Comparison of ENCODE assay signal across 22 mouse cellular contexts in genomic region chr8:125379939-125380338, GRCm38 (mm10).
A peak's percentile ranks its signal among the peaks of the same experiment; 100 is the strongest.
DNase-seq lines count a peak whose midpoint lies in the region; ATAC-seq and TF ChIP-seq lines count a peak whose summit lies in the region.
"Had no signal": no experiment of that assay in that cellular context is flagged by ENCODE, and none has a peak within 500 bp of the region (broad histone marks: within the 10 kb centered on the region; RNA-seq: fewer than 3 reads in every experiment).

No protein-coding gene starts in this region.

- no peak overlapping the region for H3K9ac ChIP-seq in kidney, postnatal 0 days (ENCODE audit: low read depth, low read length)
- no peak overlapping the region for H3K9ac ChIP-seq in intestine, postnatal 0 days (ENCODE audit: low read depth, low read length)
- no peak overlapping the region for H3K9ac ChIP-seq in intestine, embryonic 16.5 days (ENCODE audit: low read depth, low read length)
- H3K9ac ChIP-seq: embryonic facial prominence, embryonic 12.5 days; hindbrain, embryonic 14.5 days; intestine, embryonic 15.5 days; liver, embryonic 15.5 days had no signal

- no peak overlapping the region for H3K27ac ChIP-seq in kidney, postnatal 0 days
- no peak overlapping the region for H3K27ac ChIP-seq in testis, adult 2 months (ENCODE audit: control insufficient read depth, insufficient read depth, low read depth, low read length)
- H3K27ac ChIP-seq in bone marrow macrophage, adult 2 months (ENCODE audit: insufficient read depth, low read depth, low read length) = no peak overlapping the region
- H3K27ac ChIP-seq in intestine, postnatal 0 days (ENCODE audit: low read depth, low read length) = no peak overlapping the region
- no peak overlapping the region for H3K27ac ChIP-seq in intestine, embryonic 16.5 days (ENCODE audit: low read length)
- H3K27ac ChIP-seq: embryonic facial prominence, embryonic 12.5 days; hindbrain, embryonic 14.5 days; intestine, embryonic 15.5 days; liver, embryonic 15.5 days; macrophage had no signal

- H3K36me3 ChIP-seq in kidney, postnatal 0 days (ENCODE audit: insufficient read depth, low read length) = no peaks in the 10 kb centered on the region
- no peaks in the 10 kb centered on the region for H3K36me3 ChIP-seq in testis, adult 2 months (ENCODE audit: control insufficient read depth, insufficient read depth, low read length)
- no peaks in the 10 kb centered on the region for H3K36me3 ChIP-seq in intestine, postnatal 0 days (ENCODE audit: control insufficient read depth, insufficient read depth)
- H3K36me3 ChIP-seq in intestine, embryonic 16.5 days (ENCODE audit: control insufficient read depth, insufficient read depth, low read length) = no peaks in the 10 kb centered on the region
- H3K36me3 ChIP-seq: embryonic facial prominence, embryonic 12.5 days; intestine, embryonic 15.5 days; liver, embryonic 15.5 days had no signal

- H3K27me3 ChIP-seq in kidney, postnatal 0 days (ENCODE audit: insufficient read depth, low read length) = no peaks in the 10 kb centered on the region
- H3K27me3 ChIP-seq in testis, adult 2 months (ENCODE audit: control insufficient read depth, insufficient read depth, low read length) = no peaks in the 10 kb centered on the region
- H3K27me3 ChIP-seq in intestine, postnatal 0 days (replicated peaks; ENCODE audit: control insufficient read depth, insufficient read depth, low read length) = no peaks in the 10 kb centered on the region
- no peaks in the 10 kb centered on the region for H3K27me3 ChIP-seq in intestine, embryonic 16.5 days (replicated peaks; ENCODE audit: control insufficient read depth, insufficient read depth, low read length)
- H3K27me3 ChIP-seq: CH12.LX; embryonic facial prominence, embryonic 12.5 days; intestine, embryonic 15.5 days; liver, embryonic 15.5 days had no signal

- no peak overlapping the region for H3K4me3 ChIP-seq in kidney, postnatal 0 days (replicated peaks; ENCODE audit: low read depth, low read length)
- H3K4me3 ChIP-seq in testis, adult 2 months (ENCODE audit: control insufficient read depth, low read depth, low read length) = no peak overlapping the region
- no peak overlapping the region for H3K4me3 ChIP-seq in bone marrow macrophage, adult 2 months (ENCODE audit: insufficient read depth, low read length)
- H3K4me3 ChIP-seq in intestine, postnatal 0 days (ENCODE audit: low read depth, low read length) = no peak overlapping the region
- H3K4me3 ChIP-seq in intestine, embryonic 16.5 days (ENCODE audit: low read length) = no peak overlapping the region
- H3K4me3 ChIP-seq: embryonic facial prominence, embryonic 12.5 days; intestine, embryonic 15.5 days; liver, embryonic 15.5 days had no signal

- 55% methylated on average over 7 of the region's 7 CpGs for WGBS in kidney, postnatal 0 days
- 60% methylated on average over 7 of the region's 7 CpGs for WGBS in intestine, postnatal 0 days
- WGBS in intestine, embryonic 16.5 days = 55% methylated on average over 7 of the region's 7 CpGs

- no peaks in the 10 kb centered on the region for H3K9me3 ChIP-seq in kidney, postnatal 0 days (replicated peaks; ENCODE audit: low read length)
- H3K9me3 ChIP-seq in intestine, postnatal 0 days (ENCODE audit: control insufficient read depth) = no peaks in the 10 kb centered on the region
- H3K9me3 ChIP-seq in intestine, embryonic 16.5 days (ENCODE audit: control insufficient read depth, low read length) = no peaks in the 10 kb centered on the region
- H3K9me3 ChIP-seq: embryonic facial prominence, embryonic 12.5 days; intestine, embryonic 15.5 days; liver, embryonic 15.5 days had no signal

- no peak for ATAC-seq in kidney, postnatal 0 days (replicated peaks; ENCODE audit: low FRiP score, low read depth)
- no peak for ATAC-seq in intestine, postnatal 0 days
- no peak for ATAC-seq in intestine, embryonic 16.5 days
- ATAC-seq: intestine, embryonic 15.5 days; lung, postnatal 0 days had no signal

- no peak for DNase-seq in kidney, postnatal 0 days (ENCODE audit: low spot score)
- no peak for DNase-seq in kidney, adult 11 months
- DNase-seq in testis, postnatal 10 days (ENCODE audit: low spot score) = no peak
- DNase-seq: adrenal gland, adult 2 months; B cell, adult 2 months; cerebellum, adult 2 months; cerebellum, postnatal 25 days; gastrocnemius, postnatal 36 days; kidney, postnatal 10 days; thymus, postnatal 25 days had no signal

- H3K4me2 ChIP-seq in kidney, postnatal 0 days (ENCODE audit: low read length) = no peak overlapping the region
- H3K4me2 ChIP-seq in intestine, postnatal 0 days (replicated peaks; ENCODE audit: low read depth) = no peak overlapping the region
- no peak overlapping the region for H3K4me2 ChIP-seq in intestine, embryonic 16.5 days (ENCODE audit: low read depth, low read length)
- H3K4me2 ChIP-seq: embryonic facial prominence, embryonic 12.5 days; hindbrain, embryonic 14.5 days; intestine, embryonic 15.5 days; liver, embryonic 15.5 days; midbrain, embryonic 11.5 days had no signal

- H3K4me1 ChIP-seq in kidney, postnatal 0 days (replicated peaks; ENCODE audit: insufficient read depth, low read length) = no peaks in the 10 kb centered on the region
- no peaks in the 10 kb centered on the region for H3K4me1 ChIP-seq in testis, adult 2 months (ENCODE audit: control insufficient read depth, insufficient read depth, low read length)
- no peaks in the 10 kb centered on the region; the same call in 1 of the 2 replicates for H3K4me1 ChIP-seq in bone marrow macrophage, adult 2 months (ENCODE audit: control insufficient read depth, insufficient read depth, low read length)
- 0 out of 2 replicates have a peak, but pooled peaks cover 1% of the 10 kb centered on the region for H3K4me1 ChIP-seq in intestine, postnatal 0 days (replicated peaks; ENCODE audit: control insufficient read depth, insufficient read depth, low read length)
- no peaks in the 10 kb centered on the region for H3K4me1 ChIP-seq in intestine, embryonic 16.5 days (ENCODE audit: control insufficient read depth, insufficient read depth, low read length)
- H3K4me1 ChIP-seq: embryonic facial prominence, embryonic 12.5 days; liver, embryonic 15.5 days had no signal

- TF ChIP-seq CTCF in kidney, postnatal 0 days (IDR thresholded peaks at IDR 0.05; ENCODE audit: low read depth) = peak; percentile 34; the same call in 1 of the 2 replicates
- TF ChIP-seq CTCF in testis, adult 2 months (IDR thresholded peaks at IDR 0.05; ENCODE audit: control insufficient read depth, insufficient read depth, insufficient replicate concordance, low read depth, low read length) = peak; percentile 15; the same call in 1 of the 2 replicates
- 0 out of 2 replicates have a peak, but pooled peaks have one; percentile 11 for TF ChIP-seq CTCF in bone marrow macrophage, adult 2 months (IDR thresholded peaks at IDR 0.05; ENCODE audit: low read depth, low read length)
- no peak for TF ChIP-seq CTCF in intestine, postnatal 0 days (IDR thresholded peaks at IDR 0.05; ENCODE audit: low read depth)

- TF ChIP-seq POLR2A in testis, adult 2 months (IDR thresholded peaks at IDR 0.05; ENCODE audit: control insufficient read depth, low read depth, low read length) = no peak
- TF ChIP-seq POLR2A in bone marrow macrophage, adult 2 months (IDR thresholded peaks at IDR 0.05; ENCODE audit: borderline replicate concordance, low read depth, low read length) = no peak
